Mouse (Mus musculus): ENCODE measurements around the gene 4933402N22Rik.
"Not testable (repeated sequence)": the region's sequence is repeated elsewhere in the genome, so short reads cannot be mapped to it uniquely, and the experiment has no call there.

The 4933402N22Rik gene

GRCm38 (mm10) chr5:11917743-11918142 lies at the start of gene 4933402N22Rik:
TSS of gene 4933402N22Rik (plus strand) at chr5:11918043.
- not testable (repeated sequence) for DNase-seq (ENCODE audit: low spot score)

- not testable (repeated sequence) for DNase-seq (ENCODE audit: low spot score)
Observed at GRCm38 (mm10) chr5:11923790-11924189, 5.9 kb downstream of the 4933402N22Rik start.

Data from ovary, postnatal 14 days (tissue).